Mouse (Mus musculus): ENCODE results near the gene Nhs.

Gene Nhs

DNA sequence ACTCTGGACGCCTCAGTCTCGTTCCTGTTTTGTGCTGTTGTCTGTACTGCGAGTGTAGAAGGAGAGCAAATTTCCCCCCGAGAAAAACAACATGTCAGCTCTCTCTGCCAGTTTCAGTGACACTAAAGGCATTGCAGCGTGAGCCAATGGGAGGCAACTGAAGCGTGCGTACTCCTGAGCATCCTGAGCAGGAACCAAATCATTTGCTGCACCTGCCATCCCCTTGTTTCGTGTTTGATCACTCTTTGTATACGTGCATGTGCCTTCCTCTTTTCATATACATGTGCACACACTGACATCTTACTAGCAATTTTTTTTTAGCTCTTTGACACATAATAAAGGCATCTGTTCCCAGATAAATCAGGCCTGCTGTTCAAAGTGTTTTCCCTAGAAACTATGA, 142.1 kb downstream of the Nhs start:
- DNase-seq: no peak

DNA sequence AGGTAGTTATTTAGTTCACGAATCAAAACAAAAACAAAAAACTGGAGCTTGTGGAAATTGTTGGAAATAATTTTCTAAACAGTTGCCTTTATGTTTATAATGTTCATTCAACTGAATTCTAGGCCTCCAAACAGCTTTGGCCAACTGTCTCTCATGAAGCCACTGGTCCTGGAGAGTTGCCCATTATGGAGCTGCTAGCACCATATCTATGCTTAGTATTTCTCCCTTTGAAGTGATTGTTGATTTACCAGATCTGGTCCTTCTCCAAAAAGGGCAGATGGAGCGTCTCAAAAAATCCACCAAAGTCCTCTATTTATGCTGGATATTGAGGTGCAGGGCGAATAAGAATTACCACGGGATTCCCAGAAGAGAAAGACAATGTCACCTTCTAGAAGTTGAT, 147.0 kb downstream of the Nhs start:
- DNase-seq: no peak

DNA sequence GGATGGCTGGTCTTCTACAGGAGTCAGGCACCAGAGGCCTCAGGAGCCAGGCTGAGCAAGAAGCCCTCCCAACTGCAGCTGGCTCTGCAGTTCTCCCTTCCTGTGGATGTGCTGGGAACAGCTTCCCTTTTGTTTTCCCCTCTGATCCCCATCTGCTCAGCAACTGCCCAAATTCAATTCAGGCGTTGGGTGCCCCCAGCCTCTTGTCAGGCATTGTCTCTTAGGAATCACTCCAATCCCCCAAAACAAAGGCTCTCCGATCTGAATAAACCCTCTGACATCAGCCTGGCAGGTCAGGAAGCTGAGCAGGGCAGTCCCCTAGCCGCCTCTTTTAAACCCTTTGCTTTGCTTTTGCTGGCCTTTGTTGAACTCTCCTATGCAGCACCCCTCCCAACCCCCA, 149.7 kb downstream of the Nhs start:
- DNase-seq: no peak

DNA sequence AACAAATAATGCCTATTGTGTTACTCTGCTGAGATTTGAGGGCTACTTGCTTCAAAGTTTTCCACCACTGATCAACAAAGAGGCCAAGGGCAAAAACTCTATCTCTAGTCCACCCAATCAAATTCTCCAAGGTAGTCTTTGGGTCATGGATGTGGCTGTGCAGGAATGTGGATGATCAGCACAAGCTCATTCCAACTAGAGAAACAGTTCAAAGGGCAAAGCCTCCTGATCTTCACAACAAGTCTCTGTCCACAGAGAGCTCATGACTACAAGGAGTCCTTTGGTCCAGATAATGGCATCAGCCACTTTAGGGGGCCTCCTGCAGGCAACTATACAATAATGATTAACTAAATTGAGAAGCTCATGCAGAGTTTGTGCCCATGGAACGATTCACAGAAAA, 155.7 kb downstream of the Nhs start:
- DNase-seq: peak; percentile 52 to 90

DNA sequence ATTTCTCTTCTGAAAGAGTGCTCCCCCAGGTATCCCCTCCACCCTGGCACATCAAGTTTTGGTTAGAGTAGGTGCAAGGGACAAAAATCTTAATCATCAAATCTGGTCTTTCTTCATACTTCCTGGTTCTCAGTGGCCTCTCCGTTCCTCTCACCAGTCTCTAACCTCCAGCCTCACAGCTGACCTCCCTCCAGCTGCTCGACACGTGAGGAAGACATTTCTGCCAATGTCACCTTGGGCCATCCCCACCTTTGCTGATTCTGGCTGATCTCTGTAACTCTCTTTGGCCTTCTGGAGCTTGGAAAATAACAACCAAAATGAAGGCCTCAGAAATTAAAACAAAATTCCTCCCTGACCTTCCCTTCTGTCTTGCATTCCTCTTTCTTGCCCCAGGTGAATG, 160.7 kb downstream of the Nhs start:
- peak in 1 of 2 experiments; percentile 55 for DNase-seq

DNA sequence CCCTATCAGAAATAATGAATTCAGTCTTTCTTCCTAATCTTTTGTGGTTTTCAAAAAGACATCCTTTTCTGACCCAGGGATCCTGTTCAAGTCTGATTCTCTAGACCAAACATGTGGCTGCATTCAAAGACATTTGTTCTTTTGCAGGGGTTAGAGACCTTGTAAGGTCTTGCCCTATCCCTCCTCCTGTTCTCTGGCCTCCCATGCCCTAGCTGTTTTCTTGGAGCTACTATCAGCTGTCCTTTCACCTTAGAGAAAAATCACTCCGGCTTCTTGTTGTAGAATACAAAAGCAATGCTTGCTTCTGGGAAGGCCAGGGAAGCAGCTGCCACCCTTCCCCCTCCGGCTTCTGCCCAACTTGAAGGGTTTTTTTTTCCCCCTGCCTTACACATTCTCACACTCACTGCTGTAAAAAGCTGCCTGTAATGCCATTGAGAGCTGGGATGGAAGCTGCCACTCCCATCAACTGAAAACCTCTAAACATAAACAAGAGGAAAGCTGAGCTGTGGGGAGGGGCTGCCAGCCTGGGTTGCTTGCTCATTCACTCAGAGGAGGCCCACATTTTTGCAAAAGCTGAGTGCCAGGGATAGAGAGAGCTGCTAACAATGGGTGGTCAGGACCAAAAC, 162.2 kb downstream of the Nhs start:
- DNase-seq: no peak

DNA sequence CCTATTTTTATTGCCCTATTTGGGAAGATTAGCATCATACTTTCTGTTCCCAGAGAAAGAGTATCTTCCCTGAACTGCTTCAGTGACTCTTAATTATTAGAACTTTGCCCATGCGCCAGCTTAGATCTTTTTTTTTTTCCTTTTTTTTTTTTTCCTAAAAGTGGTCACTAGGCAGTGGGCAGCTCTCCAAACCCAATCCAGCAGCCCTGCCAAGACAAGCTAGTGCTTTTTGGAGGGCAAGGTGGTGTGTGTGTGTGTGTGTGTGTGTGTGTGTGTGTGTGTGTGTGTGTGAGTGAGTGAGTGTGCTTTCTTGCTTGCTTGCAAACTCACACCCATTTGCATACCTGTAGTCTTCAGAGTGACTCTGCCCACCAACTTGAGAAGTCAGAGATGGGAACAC, 169.4 kb downstream of the Nhs start:
- DNase-seq: peak; percentile 42 to 58

DNA sequence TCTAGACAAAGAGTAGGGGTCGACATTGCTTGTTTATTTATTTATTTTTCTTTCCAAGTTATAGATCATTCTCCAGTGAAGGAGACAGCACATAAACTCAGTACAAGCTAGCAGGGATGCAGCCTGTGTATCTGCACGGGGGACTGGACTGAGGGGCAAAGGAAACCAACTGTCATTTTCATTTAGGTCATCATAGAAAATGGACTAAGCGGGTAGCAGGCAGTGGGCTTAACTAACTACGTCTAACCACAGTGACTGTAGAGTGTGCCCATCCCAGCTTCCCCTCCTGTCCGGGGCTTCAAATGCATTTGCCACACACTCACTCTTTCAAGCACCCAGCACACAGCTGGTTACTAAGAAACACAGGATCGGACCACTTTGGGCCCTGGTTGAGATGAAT, 174.6 kb downstream of the Nhs start:
- no peak for DNase-seq

DNA sequence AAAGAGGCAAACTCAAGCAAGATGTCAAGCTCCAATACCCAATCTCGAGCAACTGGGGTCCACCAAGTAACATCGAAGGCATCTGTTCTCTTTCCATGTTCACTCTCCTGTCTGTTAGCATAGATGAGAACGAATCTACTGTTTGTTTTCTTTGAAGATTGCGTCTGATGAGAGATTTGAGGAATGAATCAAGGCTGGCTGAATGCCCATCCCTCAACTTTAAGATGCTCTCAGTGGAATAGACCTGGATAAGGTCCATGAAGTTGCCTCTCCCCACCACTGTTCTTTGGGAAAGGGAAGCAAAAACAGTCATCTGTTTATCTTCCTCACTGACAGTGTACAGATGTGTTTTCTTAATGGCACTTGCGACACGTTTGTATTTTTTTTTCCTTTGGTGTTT, 178.1 kb downstream of the Nhs start:
- no peak for DNase-seq

DNA sequence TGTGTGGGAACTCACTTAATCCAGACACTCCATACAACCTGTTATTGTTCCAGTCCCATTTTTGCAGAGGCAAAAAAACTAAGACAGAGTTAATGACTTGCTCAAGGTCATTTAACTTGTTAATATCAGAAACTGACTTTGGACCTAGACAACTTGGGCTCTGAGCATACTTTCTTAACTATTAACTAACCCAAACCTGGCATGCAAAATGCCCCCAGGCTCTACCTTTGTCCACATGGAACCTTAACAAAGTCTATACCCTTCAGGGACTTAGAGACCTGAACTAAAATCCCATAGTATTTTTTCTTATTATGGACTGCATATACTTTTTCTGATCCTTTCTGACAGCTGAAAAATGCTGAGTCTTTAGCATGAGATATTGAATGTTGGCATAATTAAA, 179.6 kb downstream of the Nhs start:
- DNase-seq: peak in 1 of 2 experiments; percentile 84

DNA sequence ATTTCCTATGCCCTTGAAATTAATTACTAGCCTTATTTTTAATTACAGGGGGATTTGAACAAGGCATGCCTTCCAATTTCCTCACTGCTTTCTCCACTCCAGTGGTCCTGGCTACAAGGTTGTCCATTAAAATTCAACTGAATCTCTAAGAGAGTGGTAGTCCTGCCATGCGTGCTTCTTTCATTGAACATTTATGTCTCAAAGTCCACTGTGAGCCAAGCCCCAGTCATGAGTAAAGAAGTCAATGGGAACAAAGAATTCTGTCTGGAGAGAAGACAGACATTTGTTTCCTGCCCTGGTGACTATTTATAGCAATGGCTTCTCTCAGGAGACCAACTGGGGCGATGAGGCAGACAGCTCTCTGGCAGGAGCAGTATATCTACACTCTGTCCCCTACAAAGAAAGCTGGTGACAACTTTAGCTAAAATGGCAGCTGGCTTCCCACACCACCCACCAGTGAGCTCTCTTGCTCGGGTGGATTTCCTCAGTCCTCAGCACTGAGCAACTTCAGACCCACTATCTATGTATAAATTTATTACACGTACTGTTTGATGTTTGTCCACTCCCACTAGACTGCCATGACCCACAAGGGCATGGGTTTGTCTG, 182.2 kb downstream of the Nhs start:
- DNase-seq: peak; percentile 44 to 65

DNA sequence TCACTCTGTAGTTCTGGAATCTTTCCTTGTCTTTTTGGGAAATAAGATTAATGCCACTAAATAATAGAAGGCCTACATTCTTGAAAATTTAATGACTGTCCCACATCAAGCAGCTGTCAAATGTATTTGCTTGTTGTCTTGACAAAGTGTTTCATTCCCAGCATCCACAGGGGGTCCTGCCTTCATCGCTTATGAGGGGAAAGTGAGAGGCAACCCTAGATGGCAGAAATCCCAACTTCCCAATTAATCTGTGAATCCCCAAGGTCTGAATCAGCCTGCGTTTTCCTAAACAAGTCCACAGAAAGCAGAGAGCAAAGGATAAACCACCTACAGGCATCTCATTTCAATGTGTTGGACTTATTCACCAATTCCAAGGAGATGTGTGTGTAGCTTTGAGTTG, 183.2 kb downstream of the Nhs start:
- no peak for DNase-seq

DNA sequence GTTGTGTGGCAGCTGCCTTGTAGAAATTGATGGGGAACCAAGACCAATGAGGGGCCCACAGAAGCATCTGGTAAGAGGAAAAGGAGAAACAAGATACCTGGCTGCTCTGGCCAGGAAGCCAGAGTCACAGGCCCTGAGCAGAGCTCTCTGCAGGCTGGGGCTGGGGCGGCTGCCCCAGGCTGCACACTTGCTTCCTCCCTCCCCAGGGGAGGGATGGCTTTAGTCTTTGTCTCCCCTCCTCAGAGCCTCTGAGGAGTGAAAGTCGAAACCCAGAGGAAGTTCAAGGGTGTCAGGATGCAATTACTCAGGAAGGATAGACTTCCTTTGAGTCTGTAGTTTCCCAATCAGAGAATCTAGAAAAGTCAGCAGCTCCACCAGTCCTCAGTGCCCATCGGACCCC, 186.0 kb downstream of the Nhs start:
- DNase-seq: no peak

DNA sequence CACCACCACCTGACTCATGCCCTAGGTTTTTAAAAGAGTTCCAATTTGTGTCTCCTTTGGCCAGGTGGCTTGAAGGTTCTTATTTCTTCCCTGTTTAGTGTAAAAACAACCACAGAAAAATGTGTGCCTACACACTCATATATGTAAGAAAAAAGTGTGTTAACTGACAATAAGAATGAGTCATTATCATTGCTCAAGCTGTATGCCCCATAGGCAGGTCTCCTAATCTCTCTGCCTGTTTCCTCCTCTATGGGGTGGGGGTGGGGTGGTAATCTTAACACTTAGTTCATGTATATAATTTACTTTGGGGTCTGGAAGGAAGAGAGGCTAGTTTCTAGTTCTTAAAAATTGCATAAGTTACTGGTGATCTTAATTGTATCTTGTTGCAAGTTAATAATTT, 186.8 kb downstream of the Nhs start:
- no peak for DNase-seq

DNA sequence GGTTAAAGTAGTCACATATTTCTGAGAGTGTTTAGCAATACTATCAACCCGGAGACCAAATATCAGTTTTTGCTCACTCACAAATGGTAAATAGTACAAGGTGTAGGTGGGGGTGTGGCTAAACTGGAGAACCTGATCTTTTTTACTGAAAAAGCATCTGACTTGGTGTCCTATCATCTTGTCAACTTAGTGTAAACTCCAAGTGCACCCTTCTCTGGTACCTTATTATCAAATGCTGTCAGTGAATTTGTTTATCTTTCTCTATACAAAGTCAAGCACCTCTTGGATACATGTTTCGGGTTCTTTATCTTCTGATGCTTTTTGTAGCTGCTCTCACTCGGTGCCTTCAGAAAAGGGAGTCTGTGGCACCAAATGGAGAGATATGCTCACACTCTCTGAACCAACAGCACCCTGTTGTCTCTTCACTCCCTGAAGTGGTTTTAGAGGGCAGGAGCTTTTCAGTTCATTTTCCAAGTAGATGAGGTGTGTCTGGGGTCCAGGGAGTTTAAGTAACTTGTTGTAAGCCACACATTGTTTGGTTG, 187.5 kb downstream of the Nhs start:
- no peak for DNase-seq

DNA sequence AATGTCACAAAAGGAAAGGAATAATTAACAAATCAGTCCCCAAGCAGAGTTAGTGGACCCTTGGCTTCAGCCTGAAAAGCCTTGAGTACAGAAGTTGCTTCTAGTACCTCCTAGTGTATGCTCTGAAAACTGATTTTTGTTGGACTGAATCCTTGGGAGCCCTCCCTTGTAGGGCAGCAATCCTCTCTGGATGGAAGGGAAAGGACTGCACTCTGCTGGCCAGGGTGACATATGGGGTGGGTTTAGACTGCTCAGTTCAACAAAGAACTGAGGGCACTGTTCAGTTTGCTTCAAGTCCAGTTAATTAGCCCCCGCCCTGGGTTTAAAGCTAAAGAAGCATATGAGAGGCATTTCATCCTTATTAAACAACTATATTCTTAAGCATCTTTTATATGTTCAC, 188.4 kb downstream of the Nhs start:
- no peak for DNase-seq

DNA sequence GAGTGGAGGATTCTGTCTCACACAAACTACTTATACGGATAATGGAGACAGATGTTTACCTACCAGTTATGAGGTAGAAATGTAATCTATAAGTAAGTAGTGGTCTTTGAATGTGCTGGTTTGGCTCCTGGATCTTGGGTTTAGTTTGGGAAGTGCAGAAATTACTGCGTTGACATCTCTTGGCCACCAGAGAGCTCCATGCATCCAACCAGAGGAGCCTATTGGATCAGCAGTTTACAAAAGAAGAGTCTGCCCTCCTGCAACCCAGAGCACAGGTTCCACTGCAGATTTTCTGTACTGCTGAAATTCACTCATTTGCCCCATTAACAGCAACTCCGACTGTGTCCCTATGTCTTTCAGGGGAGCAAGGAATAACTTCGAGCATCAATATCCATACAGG, 191.8 kb downstream of the Nhs start:
- DNase-seq: peak in 1 of 2 experiments; percentile 58

DNA sequence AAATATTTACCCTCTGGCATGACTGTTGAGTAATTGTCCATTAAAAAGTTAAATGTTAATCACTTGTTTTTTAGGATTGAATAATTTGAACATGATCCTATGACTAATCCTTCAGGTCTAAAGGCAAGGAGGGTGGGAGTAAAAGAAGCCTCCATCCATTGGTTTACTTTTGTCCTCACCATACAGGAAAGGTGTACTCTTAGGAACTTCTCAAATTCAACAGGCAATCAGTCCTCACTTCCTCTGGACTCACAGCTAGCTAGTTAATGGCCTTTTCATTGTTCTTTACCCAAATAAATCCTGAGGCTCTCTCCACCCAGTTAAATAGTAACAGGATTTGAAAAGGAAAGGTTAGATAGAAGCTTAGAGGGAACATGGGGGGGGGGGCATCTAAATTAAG, 196.2 kb downstream of the Nhs start:
- peak in 1 of 2 experiments; percentile 57 for DNase-seq

DNA sequence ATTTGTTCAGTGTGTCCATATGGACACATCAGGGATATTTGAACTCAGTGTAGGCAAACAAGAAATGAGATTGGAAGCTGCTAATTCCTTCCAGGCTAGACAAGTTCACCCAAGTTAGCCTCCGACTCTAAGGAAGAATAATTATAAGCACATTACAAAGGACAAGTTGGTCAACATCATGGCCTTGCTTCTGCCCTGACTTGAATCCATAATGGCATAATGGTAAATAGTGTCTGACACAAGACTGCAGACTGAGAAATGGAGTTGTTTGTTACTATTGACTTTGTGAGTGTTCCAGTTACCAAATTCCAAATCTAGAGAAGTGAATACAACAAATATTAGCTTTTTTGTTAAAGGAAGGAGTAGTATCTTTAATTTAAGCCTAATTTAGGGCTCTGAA, 196.7 kb downstream of the Nhs start:
- DNase-seq: no peak

DNA sequence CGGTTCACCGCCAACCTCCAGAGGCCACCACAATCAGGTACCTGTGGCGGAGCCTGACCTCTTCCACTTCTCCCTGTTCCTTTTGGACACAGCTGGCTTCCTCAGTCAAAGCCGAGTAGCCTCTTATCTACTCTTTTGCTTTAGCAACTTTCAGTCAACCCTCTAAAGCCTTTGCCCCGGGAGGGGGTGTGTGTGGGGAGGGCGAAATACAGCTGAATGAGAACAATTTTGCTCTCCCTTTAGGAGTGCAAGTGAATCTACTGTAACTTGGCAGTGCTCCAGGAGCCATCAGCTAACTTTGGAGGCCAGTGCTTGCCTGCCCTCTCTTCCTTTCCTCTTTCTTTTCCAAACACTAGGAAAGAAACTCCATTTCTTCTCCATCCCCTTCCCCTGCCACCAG, 197.8 kb downstream of the Nhs start:
- peak; percentile 45 to 48 for DNase-seq

DNA sequence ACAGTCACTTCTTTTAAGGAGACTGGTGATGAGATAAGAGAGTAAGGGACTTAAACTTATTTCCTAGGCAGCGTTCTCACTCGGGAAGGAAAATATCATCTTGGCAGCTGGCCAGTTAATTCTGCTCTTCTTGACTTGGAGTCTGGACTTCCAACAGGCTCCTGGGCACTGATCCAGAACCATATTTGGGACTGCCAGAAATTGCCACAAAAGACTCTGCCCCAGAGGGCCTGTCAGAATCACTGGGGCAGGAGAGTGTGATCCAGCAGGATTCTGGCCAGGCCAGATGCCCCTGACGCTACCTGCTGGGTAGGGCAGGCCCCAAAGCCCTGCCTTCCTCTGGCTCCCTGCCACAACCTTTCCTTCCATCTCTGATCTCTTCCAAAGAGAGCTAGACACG, 198.4 kb downstream of the Nhs start:
- DNase-seq: peak; percentile 87 to 95

DNA sequence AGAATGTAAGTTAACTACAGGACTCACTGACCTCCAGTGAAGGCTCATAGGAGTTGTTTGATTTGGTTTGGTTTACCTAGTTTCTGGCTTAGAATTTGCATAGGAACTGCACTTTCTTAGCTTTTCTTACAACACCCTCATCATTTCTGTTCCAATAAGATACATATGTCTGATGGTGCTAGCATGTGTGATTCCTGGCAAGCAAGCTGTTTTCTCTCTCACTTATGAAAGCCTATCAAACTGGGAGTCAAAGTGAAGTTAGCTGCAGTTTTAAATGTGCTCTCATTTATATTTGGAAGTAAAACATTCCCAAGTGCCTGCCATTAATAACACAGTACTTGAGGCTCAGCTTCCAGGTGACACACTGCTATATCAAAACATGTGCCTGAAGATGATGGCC, 207.2 kb downstream of the Nhs start:
- DNase-seq: no peak

DNA sequence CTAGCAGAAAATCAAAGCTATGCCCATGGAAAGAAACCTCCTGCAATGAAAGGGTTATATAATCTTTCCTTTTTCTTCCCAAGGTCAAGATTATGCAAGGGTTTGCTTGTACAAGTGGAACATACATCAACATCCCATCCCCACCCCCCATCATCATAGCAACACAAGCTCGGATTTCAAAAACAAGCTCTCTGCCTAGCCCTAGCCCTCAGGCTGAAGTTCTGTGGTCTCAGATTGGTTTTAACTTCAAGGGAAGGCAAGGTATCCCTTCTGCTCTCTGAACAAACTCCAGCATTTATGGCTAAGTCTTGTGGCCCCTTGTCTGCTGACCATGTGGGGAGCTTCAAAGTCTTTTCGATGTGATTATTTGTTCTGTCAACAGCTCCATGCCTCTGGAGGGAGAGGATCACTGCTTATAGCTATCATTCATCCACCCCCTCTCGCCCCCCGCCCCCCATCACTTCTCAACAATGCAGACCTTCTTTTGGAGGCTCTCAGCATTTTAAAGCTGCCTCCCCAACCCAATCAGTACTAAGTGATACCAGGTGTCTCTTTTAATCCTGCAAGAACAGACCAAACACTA, 216.3 kb downstream of the Nhs start:
- no peak for DNase-seq

DNA sequence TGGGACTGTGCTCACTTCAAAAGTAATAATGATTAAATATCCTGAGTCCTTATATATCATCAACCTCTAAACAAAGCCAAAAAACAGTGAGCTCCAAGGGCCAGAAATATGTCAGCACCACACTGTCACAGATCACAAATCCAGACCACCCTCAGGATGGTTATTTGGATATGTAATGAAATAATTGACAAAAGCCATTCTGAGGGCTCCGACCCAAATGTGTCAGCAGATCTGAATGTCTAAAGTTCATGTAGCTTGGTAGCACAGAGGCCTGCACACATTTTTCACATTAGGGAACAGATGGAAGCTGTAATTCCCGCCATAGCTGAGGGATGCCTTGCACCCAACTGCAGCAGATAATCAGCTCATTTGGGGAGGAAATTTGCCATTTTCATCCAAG, 218.8 kb downstream of the Nhs start:
- DNase-seq: peak in 1 of 2 experiments; percentile 11

DNA sequence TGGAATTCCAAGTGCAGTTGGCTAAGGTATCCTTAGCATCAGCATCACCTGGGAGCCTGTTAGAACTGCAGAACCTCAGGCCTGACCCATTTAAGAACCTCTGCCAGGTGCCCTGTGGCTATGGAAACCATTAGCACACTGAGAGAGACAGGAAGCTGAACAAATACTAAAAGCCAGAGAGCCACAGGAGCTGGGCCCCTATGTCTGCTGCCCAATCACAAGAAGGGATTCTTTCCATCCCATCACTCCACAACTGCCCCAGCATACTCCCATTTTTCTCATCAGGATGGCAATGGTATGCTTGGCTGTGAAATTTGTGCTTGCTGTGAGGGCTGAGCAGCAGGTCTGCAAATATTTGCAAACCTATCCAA, 232.9 kb downstream of the Nhs start:
- no peak for DNase-seq

All from kidney, adult 8-10 months (tissue).